Mouse (Mus musculus): Measurements from ENCODE around the gene Zfp92.
"Not testable (repeated sequence)": the region's sequence is repeated elsewhere in the genome, so short reads cannot be mapped to it uniquely, and the experiment has no call there.

Zfp92 gene

DNA sequence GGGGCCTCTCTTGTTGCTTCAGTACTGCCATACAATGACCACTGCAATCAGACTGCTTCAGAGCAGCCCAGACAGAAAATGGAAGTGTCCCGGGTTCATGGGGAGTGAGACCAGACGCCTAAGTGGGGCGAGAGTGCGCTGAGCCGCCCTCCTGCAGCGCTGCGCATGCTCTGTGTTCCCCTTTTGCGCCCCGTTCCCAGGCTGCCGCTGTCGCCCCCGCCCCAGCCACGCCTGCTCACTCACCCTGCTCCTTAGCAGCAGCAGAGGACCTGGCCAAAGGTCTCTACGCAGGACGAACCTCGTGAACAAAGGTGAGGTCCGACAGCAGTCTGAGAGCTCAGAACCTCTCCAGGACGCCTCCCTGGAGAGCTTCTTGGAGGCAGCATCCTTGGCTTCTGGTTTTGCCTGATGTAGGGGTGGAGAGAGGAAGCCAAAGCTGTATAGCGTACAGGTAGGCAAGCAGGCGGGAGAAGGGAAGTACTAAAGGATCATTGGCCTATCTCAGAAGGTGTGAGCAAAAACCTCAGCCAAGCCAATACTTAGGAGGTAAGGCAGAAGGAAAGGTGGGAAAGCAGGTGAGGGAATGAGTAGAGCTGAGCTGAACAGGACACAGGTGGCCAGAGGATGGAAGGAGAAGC lies at the start of gene Zfp92:
Zfp92 (plus strand) TSS at position 217 of the 638 bp plus-strand sequence.
- in situ Hi-C loops (cut with MseI, MboI) = loop anchor here in 1 of 2 experiments (10.0 kb wide), 1 partner anchor 86 kb away; no protein-coding TSS in a partner anchor

DNA sequence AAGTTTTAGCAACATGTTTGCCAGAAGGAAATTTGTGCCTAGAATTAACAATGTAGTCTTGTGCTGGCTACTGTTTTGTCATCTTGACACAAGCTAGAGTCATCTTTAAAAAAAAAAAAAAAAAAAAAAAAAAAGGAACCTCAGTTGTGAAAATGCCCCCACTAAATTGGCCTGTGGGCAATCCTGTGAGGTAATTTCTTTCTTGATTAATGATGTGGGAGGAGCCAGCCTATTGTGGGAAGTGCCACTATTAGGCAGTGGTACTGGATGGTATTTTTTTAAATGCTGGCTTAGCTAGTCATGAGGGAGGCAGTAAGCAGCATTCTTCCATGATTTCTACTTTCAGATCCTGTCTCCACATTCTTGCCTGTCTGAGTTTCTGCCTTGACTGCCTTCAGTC lies 47.6 kb upstream of the Zfp92 start:
- in situ Hi-C loops (cut with MseI, MboI) = no loop called here

DNA sequence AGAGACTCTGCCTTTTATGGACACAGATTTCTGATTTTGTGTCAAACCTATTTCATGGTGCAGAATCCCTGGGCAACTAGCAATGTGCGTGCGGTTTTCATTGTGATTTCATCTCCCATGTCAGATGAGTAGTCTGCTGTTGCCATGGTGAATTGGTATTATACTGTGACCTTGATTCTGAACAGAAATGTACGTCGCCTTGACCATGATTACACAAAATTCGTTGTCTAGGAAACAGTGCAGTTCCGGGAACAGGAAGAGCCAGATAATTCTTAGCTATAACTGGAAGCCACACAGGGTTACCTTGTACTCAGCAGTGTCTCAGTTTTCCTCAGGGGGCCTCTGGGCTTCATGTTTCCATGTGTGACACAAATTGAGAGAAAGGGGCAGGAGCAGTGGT lies 26.5 kb upstream of the Zfp92 start:
- in situ Hi-C loops (cut with MseI, MboI) = no loop called here

DNA sequence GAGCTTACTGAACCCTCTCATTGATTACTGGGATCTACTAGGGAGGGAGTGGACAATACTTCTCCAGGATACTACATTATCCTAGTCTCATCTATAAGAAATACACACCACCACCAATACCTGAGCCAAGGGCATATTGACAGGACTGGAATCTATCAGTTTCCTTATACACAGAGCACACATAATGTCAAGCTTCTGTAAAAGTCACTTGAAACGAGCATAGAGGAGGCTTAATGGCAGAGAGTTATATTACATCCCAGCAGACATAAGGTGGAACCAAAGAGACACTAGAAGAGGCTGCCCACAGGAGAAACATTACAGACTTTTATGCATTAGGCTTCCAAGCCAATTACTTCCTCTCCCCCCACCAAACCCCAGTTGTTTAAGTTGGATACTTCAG lies 26.0 kb upstream of the Zfp92 start:
- in situ Hi-C loops (cut with MseI, MboI) = no loop called here

DNA sequence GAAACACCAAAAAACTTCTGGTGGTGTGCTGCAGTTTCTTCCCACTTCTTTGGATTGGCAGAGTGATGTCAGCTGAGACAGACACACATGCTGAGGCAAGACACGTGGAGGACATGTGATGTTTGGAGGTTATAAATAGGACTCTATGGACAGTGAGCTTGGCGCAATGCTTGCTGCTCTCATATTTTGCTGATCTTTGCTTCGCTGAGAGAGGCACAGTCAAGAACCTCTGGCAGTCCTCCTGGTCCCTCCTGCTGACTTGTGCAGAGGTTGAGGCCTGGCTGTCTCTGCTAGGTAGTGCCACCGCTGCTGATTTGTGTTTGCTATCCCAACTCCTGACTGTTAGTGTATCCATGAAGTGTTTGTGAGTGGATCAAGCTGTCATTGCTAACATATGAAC lies 19.4 kb upstream of the Zfp92 start:
- in situ Hi-C loops (cut with MseI, MboI) = no loop called here

DNA sequence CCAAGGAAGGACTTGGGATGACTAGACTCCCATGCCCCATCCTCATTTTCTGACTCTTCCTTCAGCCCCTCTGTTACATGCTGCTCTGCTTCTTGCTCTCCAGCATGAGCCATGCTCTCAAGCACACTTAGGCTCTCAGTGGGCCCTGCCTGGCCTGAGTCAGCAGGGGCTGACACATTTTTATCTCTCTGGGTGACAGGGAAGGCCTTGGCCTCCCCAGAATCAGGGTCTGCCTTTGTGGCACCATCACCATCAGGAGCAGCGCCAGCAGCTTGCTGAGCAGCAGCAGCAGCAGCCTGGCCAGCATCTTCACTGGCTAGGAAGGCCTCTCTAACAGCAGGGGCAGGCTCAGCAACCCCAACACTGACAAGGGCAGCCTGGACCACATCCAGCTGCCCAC lies 14.4 kb upstream of the Zfp92 start:
- in situ Hi-C loops (cut with MseI, MboI) = no loop called here

DNA sequence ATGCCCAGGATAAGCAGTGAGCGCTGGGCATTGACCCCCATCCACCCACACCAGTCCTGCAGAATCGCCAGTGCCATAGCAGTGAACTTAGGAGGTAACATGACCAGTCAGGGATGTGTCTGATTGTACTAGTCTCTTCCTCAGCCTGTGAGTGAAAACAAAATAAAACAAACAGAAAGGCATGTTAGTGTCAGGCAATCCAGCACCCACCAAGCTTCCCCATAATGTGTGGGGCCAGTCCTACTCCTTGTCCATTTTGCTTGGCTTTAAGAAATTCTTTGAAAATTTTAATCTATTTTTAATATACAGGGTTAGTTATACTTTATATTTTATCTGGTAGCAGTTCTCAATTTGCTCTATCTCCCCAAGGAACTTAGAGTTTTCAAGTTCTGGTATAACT lies 12.3 kb upstream of the Zfp92 start, which contains the start of gene Gm18336:
Gm18336 (minus strand) TSS at position 101 of the 400 bp plus-strand sequence.
- in situ Hi-C loops (cut with MseI, MboI) = not testable (repeated sequence)

DNA sequence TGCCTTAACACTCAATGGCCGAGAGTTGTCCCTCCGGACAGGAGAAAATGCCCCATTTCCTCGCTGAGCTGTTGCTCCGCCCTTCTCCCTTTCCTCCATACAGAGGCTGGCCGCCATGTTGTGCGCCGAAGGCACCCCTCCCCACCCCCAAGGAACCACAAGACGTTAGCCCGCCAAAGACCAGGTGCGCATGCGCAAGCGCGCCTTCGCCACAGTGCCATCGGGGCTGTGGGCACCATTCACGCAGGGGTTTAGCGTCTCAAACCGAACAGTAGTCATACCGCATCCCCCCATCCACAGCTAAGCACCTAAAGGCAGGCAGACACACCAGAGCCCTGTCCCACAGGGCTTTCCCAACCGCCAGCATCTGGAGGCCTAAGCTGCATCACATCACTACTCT lies 9.9 kb upstream of the Zfp92 start:
- in situ Hi-C loops (cut with MseI, MboI) = no loop called here

DNA sequence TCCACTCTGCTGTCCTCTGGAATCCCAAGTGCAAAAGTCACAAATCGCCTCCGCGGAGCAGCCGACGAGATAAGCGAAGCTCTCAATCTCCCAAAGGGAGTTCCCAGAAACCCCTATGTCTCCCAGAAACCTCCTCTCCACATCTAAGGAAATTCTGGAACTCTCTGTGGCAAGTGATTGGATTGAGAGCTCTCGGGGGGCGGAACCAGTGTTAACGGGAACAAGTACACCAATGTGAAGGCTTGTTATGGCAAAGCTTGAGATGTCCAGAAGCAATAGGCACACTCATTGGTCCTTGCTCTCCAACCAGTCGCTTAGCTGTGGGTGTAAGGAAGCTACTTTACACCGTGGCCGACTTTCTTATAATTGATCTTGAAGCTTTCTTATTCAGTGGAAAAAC lies 9.3 kb upstream of the Zfp92 start:
- in situ Hi-C loops (cut with MseI, MboI) = no loop called here

DNA sequence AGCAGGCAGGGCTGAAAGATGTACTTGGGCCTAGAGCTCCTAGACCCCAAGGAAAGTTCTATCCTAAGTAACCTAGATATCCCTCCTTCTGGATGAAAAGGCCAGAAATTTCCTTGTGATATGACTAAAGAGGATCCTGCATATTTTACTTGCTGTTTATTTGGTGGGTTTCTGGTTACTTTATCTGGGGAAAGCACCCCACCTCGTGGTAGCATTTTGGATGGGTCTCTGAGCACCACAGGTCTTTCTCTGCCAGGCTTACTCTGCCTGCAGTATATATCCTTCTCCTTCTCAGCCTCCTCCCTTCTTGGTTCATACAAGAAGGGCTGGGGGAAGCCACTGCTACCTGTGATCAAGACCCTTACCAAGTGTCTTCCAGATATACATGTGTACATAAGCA lies 1.9 kb downstream of the Zfp92 start:
- in situ Hi-C loops (cut with MseI, MboI) = loop anchor here in 1 of 2 experiments (10.0 kb wide), 1 partner anchor 88 kb away; no protein-coding TSS in a partner anchor

DNA sequence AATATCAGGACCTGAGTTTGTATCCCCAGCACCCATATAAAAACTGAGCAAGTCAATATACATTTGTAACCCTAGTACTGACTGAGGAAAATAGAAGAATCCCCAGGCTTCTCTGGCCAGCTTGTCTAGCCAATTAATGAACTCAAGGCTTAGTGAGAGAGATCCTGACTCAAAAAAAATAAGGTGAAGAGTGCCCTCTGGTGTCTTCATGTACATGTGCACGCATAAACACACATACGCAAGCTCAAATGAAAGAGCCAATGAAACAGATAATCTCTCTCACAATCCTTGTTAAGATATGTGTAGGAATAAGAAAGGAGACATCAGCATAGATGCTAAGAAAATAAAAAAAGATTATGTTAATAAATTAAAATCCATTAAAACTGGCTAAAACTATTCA lies 19.1 kb downstream of the Zfp92 start:
- in situ Hi-C loops (cut with MseI, MboI) = loop anchor here (10.0 to 25.0 kb wide), 3 partner anchors 115 to 418 kb away; no protein-coding TSS in a partner anchor

DNA sequence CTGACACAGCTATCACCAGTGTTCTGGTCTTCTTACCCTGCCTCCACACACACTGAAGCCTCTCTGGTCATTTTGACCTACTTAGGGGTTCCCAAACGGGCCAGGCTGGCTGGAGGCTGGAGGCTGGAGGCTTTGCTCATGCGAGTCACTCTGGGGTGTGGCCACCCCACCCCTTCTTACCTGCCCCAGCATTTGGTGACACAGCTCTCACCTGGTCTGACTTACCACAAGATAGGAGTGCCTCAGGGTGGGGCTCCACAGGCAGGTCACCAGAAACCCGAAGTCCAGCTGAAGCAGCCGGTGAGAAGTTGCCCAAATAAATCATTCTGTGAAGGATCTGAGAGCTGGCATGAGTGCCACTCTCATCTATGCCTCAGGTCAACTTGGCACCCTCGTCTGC lies 22.0 kb downstream of the Zfp92 start:
- in situ Hi-C loops (cut with MseI, MboI) = loop anchor here (10.0 to 25.0 kb wide), 3 partner anchors 118 to 421 kb away; no protein-coding TSS in a partner anchor

DNA sequence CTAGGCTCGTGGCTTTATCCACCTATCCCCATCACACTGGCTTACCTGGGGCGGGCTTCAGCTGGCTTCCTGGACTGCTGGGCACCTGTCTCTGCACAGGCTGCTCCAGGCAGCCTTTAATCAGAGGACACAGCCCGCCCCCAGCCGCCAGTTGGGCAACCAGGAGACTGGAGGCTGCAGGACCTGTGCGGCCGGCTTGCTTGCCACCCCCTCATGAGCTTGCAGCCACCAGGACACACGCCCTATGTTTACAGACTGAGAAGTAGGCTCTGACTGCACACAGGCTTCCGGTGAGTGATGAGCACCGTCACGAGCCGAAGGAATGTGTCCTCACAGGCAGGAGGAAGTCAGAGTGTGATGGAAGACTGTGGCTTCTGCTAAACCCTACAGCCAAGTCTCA lies 24.4 kb downstream of the Zfp92 start, which contains the start of gene Trex2:
Trex2 (minus strand) TSS at position 93 of the 400 bp plus-strand sequence.
- in situ Hi-C loops (cut with MseI, MboI) = loop anchor here (10.0 to 25.0 kb wide), 3 partner anchors 120 to 423 kb away; no protein-coding TSS in a partner anchor

DNA sequence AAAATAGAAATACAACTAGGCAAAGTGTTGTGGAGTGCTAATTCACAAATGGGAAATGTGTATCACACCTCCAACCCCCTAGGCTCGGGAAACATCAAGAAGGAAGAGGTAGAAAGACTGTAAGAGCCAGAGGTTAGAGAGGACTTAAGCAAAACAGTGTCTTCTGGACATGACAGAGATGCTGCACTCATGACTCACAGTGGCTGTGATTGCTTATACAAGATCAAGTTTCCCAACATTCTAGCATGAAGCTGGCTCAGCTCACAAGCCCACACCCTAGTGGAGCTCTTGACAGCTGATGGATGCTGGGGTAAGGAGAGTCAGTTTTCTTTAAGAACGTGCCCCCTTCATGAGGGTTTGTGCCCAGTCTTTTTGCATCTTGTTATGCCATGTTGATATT lies 30.5 kb downstream of the Zfp92 start:
- in situ Hi-C loops (cut with MseI, MboI) = loop anchor here in 1 of 2 experiments (25.0 kb wide), 1 partner anchor 429 kb away; no protein-coding TSS in a partner anchor

DNA sequence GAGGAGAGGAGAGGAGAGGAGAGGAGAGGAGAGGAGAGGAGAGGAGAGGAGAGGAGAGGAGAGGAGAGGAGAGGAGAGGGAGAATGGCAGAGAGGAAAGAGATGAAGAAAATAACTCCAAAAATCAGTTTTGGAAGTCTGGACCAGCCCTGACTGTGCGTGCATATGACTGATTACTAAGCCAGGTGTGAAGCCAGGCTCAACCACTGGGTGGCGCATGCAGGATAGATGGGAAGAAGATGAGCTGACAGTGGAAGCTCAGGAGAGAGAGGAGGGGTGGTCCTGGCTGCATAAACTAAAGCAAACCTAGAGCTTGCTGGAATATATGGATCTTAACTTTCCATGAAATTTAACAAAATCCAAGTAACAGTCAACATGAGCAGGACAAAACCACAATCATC lies 41.1 kb downstream of the Zfp92 start:
- in situ Hi-C loops (cut with MseI, MboI) = no loop called here

DNA sequence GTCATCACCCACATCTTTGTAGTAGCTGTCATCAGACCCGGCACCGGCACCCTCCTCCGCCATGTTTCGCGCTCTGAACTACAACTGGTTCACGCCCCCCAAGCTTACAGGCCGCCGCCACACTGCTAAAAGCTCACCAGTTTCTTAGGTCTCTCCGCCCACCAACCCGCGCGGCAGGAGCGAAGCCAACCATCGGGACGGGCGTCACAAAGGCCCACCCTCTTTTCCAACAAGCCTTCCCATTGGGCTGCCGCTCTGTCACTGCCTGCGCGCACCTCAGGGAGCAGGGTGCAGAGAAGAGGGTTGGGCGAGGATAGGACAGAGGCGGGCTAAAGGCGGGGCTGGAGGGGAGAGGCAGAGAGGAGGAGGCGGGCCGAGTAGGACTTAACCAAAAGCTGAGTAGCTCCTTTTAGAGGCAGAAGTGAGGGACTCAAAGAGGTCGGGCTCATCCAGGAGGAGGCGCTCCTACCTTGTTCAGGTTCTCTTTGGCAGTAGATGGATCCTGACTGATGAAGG lies 48.0 kb downstream of the Zfp92 start, which contains the start of gene Haus7:
Haus7 (minus strand) TSS at position 168 of the 516 bp plus-strand sequence.
- in situ Hi-C loops (cut with MseI, MboI) = no loop called here

DNA sequence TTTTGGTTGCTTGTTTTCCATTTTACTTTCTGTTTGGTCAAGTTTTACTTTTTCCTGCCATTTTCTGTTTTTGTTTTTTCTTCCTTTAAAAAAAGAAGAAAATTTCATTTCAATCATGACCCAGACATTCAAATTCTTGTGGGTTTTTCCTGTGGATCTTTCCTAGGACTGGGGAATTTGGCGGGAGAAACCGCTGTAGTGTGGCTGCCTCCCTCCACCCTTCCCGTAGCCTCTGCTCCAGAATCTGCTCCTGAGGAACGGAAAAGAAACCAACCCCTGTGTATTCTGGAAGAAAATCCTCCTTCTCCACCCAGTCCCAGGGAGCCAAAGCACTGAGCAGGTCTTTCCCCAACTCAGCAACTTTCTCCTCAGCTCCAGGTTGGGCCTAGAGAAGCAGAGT lies 49.9 kb downstream of the Zfp92 start:
- in situ Hi-C loops (cut with MseI, MboI) = no loop called here

DNA sequence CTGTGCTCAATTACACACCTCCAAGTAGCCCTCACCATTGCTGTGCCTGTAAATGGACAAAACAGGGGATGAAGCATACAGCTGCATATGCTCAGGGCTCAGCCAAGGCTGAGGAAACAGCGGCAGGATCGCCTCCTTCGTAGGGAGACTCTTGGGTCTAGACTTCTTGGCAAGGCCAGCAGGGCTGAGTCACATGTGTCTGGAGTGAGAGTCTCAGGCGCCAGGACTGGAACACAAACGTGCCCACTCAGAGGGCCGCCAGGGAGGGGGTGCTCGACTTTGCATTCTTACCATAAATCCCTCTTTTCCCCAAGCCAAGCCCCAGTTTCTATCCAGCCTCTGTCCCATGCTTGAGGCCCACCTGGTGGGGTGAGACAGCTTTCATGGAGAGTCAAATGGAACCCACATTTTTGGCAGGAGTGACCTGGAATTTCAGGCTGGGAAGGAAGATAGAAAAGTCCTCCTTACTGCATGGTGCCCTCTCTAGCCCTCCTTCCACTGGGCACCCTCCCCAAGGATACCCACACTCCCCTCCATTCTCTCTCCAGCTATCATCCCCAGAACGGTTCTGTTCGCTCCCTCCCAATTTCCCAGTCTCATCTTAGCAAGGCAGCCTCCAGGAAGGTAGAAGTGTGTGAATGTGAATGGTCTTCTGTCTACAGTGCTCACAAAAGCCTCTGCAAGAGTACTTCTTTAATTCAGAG lies 54.7 kb downstream of the Zfp92 start:
- in situ Hi-C loops (cut with MseI, MboI) = no loop called here

DNA sequence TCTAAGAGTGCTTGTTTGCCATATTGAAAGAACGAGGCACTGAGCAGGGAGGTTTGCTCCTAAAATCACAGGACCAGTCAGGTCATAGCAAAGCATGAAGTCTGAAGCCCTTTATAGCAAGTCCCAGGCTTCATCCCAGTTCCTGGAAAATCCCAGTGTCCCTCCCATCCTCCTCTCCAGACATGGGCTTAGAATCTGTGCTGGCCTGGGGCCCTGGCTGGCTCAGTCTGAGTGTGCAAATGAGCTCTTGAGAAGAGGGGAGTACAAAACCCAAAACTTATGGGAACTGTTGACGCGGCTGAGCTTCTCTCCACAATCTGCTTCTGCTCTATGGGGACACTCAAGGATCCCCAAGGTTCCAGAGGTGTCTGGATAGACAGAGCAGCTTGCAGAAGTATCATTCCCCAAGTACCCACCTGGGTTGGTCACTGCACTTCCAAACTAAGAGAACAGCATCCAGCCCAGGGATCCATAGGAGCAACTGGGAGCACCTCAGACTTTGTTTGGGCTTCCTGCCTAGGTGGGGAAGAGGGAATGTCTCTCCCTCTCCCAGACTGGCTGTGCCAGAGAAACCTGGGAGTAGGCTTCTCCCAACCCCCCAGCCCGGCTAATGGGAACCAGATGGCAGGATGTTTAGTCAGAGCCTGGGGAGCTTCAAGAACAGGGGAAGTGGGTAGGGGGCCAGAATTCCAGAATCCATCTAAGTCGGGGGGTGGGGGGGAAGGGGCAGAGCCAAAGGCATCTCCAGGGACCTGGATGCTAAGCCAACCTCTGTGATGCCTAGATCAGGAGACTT lies 56.7 kb downstream of the Zfp92 start:
- in situ Hi-C loops (cut with MseI, MboI) = no loop called here

DNA sequence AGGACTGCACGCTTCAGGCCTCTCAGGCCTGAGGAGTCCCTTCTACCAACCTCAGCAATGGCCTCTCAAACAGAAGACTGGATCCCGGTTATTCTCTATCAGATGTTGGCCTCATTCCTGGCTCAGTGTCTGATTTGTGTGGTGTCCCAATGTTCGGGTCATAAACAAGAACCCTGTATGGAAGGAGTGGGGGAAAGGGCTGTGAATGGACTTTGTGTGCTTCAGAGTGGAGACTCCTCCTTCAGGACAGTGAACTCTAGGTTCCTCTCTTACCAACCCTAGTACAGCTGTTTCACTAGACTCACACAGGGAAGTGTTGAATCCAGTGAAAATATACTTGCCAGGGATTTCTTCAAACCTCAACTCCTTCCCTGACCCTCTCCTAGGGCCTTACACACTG lies 57.4 kb downstream of the Zfp92 start:
- in situ Hi-C loops (cut with MseI, MboI) = no loop called here

DNA sequence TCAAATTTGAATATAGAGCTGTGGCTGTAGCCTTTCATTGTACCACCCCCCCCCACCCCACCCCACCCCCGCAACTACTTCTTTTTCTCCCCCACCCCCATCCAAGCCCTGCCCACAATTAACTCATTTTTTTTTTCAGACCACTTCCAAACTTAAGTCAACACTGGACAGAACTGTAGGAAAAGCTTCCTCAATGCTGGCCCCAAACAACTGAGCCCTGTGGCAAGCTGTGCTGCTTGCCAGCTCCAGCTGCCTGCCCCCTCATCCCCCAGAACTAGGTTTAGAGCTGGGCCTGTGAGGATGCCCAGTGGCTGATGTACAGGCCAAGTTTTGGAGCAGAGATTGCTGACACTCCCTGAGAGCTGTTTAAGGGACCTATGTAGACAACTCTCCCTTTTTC lies 57.9 kb downstream of the Zfp92 start:
- in situ Hi-C loops (cut with MseI, MboI) = no loop called here

DNA sequence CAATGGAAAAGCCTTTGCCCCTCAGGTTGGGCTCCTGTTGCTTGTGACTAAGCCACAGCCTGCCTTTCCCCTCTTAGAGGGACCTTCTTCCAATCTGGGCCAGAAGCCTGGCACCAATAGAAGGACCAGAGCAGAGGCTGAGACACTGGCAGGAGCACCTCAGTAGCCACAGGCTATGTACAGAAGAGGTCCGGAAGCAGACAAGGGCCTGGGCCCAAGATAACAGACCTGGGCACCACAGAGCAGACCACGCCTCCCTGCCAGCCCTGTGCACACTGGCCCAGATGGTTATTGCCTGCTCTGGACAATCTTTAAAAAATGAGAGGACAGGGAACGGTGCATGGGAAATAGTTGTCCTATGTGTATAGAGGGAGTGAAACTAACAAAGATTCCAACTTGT lies 60.9 kb downstream of the Zfp92 start:
- in situ Hi-C loops (cut with MseI, MboI) = no loop called here

Data from mouse trophoblast stem cell (cell line).